Mouse (Mus musculus): Measurements from ENCODE around the gene Gm498.

Gm498 gene

GRCm38 (mm10) chr7:143866538-143866937 is at the start of gene Gm498:
Gm498 (plus strand) TSS chr7:143866838.
- ChIA-PET POLR2A (interaction anchor here in 2 of 4 experiments (0.7 kb wide), 2 partner anchors 107 to 1185 kb away, joined by 3 read pairs; no protein-coding TSS in a partner anchor), CTCF (no interaction called here)

- ChIA-PET POLR2A (no interaction called here), CTCF (no interaction called here)
Measured at GRCm38 (mm10) chr7:143819201-143819600, 47.4 kb upstream of the Gm498 start.

- CTCF ChIA-PET = interaction anchor here in 2 of 4 experiments (1.5 to 1.9 kb wide), 2 partner anchors 13 to 73 kb away, joined by 3 to 4 read pairs; no protein-coding TSS in a partner anchor
- POLR2A ChIA-PET = interaction anchor here in 2 of 4 experiments (0.7 to 2.6 kb wide), 4 partner anchors 8 to 69 kb away, joined by 3 to 15 read pairs (median 4); no protein-coding TSS in a partner anchor
Measured at GRCm38 (mm10) chr7:143821241-143821640, 45.4 kb upstream of the Gm498 start.

GRCm38 (mm10) chr7:143822375-143823265 is 44.0 kb upstream of the Gm498 start, which contains the start of the genes Nadsyn1 and Dhcr7:
Nadsyn1 (minus strand) TSS chr7:143822849.
Dhcr7 (plus strand) TSS chr7:143823145.
- ChIA-PET CTCF (interaction anchor here (0.5 to 2.1 kb wide), 13 partner anchors 38 to 904 kb away, joined by 3 to 11 read pairs (median 3); partner anchors contain the start of gene Mrgpre (in 1 of the 4)), POLR2A (interaction anchor here in 3 of 4 experiments (0.6 to 2.6 kb wide), 25 partner anchors 7 to 299 kb away, joined by 3 to 17 read pairs (median 3); partner anchors contain the start of genes Cars (in 2 of the 3), Mrgpre (in 1 of the 3) and Nap1l4 (in 1 of the 3))

- ChIA-PET CTCF (interaction anchor here in 3 of 4 experiments (0.6 to 2.1 kb wide), 13 partner anchors 9 to 905 kb away, joined by 3 to 13 read pairs (median 5); partner anchors contain the start of gene Mrgpre (in 1 of the 3)), POLR2A (interaction anchor here (0.7 to 2.0 kb wide), 22 partner anchors 8 to 527 kb away, joined by 3 to 17 read pairs (median 4); partner anchors contain the start of genes Cars (in 2 of the 4), Mrgpre (in 1 of the 4) and Nap1l4 (in 1 of the 4))
Measured at GRCm38 (mm10) chr7:143823266-143823605, 43.4 kb upstream of the Gm498 start.

GRCm38 (mm10) chr7:143826985-143827384 is 39.7 kb upstream of the Gm498 start:
- POLR2A ChIA-PET = interaction anchor here in 2 of 4 experiments (0.6 to 0.7 kb wide), 3 partner anchors 15 to 752 kb away, joined by 4 to 5 read pairs (median 4); no protein-coding TSS in a partner anchor
- CTCF ChIA-PET = interaction anchor here in 2 of 4 experiments (0.6 to 0.8 kb wide), 3 partner anchors 18 to 588 kb away, joined by 3 to 12 read pairs (median 4); no protein-coding TSS in a partner anchor

- POLR2A ChIA-PET = interaction anchor here (0.5 to 2.7 kb wide), 53 partner anchors 8 to 1454 kb away, joined by 3 to 20 read pairs (median 4); partner anchors contain the start of genes Nap1l4 (in 3 of the 4), Cars (in 2 of the 4), Mrgpre (in 2 of the 4) and Cttn (in 1 of the 4)
Measured at GRCm38 (mm10) chr7:143829504-143830331, 36.9 kb upstream of the Gm498 start.

GRCm38 (mm10) chr7:143830399-143830798 is 36.2 kb upstream of the Gm498 start:
- ChIA-PET POLR2A (interaction anchor here (0.5 to 3.2 kb wide), 26 partner anchors 8 to 1454 kb away, joined by 3 to 20 read pairs (median 4); partner anchors contain the start of genes Nap1l4 (in 3 of the 4), Cars (in 1 of the 4), Dhcr7 (in 1 of the 4) and Fadd (in 1 of the 4)), CTCF (interaction anchor here (0.5 to 2.0 kb wide), 23 partner anchors 13 to 1306 kb away, joined by 3 to 41 read pairs (median 5); partner anchors contain the start of genes Mrgpre (in 2 of the 4) and Tnfrsf22 (in 1 of the 4))

More at GRCm38 (mm10) chr7:143829504-143830331, 36.9 kb upstream of the Gm498 start:
- CTCF ChIA-PET = interaction anchor here (0.5 to 2.0 kb wide), 50 partner anchors 13 to 1442 kb away, joined by 3 to 41 read pairs (median 3); partner anchors contain the start of genes Mrgpre (in 3 of the 4), Cars (in 2 of the 4), Ctsd (in 1 of the 4) and Tnfrsf22 (in 1 of the 4)

- POLR2A ChIA-PET = interaction anchor here in 3 of 4 experiments (1.2 to 3.2 kb wide), 3 partner anchors 8 to 9 kb away, joined by 3 to 17 read pairs (median 3); partner anchors contain the start of genes Dhcr7 (in 2 of the 3) and Nadsyn1 (in 2 of the 3)
Measured at GRCm38 (mm10) chr7:143832196-143832595, 34.4 kb upstream of the Gm498 start.

GRCm38 (mm10) chr7:143832611-143833010 is 34.0 kb upstream of the Gm498 start:
- ChIA-PET POLR2A (interaction anchor here in 1 of 4 experiments (3.2 kb wide), 1 partner anchor 10 kb away, joined by 17 read pairs; the partner anchor contains the start of genes Dhcr7 and Nadsyn1), CTCF (no interaction called here)

More at GRCm38 (mm10) chr7:143832196-143832595, 34.4 kb upstream of the Gm498 start:
- CTCF ChIA-PET = interaction anchor here in 1 of 4 experiments (0.6 kb wide), 1 partner anchor 9 kb away, joined by 13 read pairs; no protein-coding TSS in a partner anchor

- POLR2A ChIA-PET = interaction anchor here in 1 of 4 experiments (1.6 to 3.2 kb wide), 2 partner anchors 10 to 11 kb away, joined by 3 to 17 read pairs; partner anchors contain the start of genes Dhcr7 and Nadsyn1
- CTCF ChIA-PET = interaction anchor here in 1 of 4 experiments (0.6 kb wide), 1 partner anchor 1023 kb away, joined by 4 read pairs; no protein-coding TSS in a partner anchor
Measured at GRCm38 (mm10) chr7:143833581-143834190, 33.0 kb upstream of the Gm498 start.

GRCm38 (mm10) chr7:143834316-143834715 is 32.3 kb upstream of the Gm498 start:
- POLR2A ChIA-PET = interaction anchor here in 2 of 4 experiments (0.6 to 1.6 kb wide), 2 partner anchors 9 to 42 kb away, joined by 3 read pairs; no protein-coding TSS in a partner anchor

GRCm38 (mm10) chr7:143834972-143835371 is 31.7 kb upstream of the Gm498 start:
- POLR2A ChIA-PET = interaction anchor here in 2 of 4 experiments (0.6 to 1.6 kb wide), 3 partner anchors 8 to 43 kb away, joined by 3 to 4 read pairs (median 3); partner anchors contain the start of genes Dhcr7 (in 1 of the 2) and Nadsyn1 (in 1 of the 2)
- CTCF ChIA-PET = no interaction called here

More at GRCm38 (mm10) chr7:143834316-143834715, 32.3 kb upstream of the Gm498 start:
- CTCF ChIA-PET = interaction anchor here in 1 of 4 experiments (0.6 kb wide), 1 partner anchor 1023 kb away, joined by 4 read pairs; no protein-coding TSS in a partner anchor

GRCm38 (mm10) chr7:143837705-143838358 is 28.8 kb upstream of the Gm498 start:
- ChIA-PET CTCF (no interaction called here), POLR2A (interaction anchor here in 1 of 4 experiments (2.5 kb wide), 1 partner anchor 8 kb away, joined by 15 read pairs; no protein-coding TSS in a partner anchor)

GRCm38 (mm10) chr7:143840121-143840520 is 26.5 kb upstream of the Gm498 start:
- ChIA-PET POLR2A (interaction anchor here in 2 of 4 experiments (0.7 to 2.5 kb wide), 3 partner anchors 9 to 10 kb away, joined by 3 to 15 read pairs (median 3); no protein-coding TSS in a partner anchor), CTCF (interaction anchor here in 1 of 4 experiments (0.6 kb wide), 1 partner anchor 11 kb away, joined by 3 read pairs; no protein-coding TSS in a partner anchor)

- POLR2A ChIA-PET = no interaction called here
- CTCF ChIA-PET = no interaction called here
Measured at GRCm38 (mm10) chr7:143841301-143841700, 25.3 kb upstream of the Gm498 start.

All from embryonic stem cell, embryonic (primary cell).